Mouse (Mus musculus) cortical plate, adult 2 months (tissue): Measurements from ENCODE around the gene Hhat. TPM values are rescaled to one million over a fixed set of nuclear protein-coding genes. Genes with fewer than 3 reads are reported as not detected.

Experiments used
- H3K27ac ChIP-seq: fragments of 200-500 bp; 2 replicates; pipeline ENCODE4 v1.5.1; 2012; ENCODE audit warnings: low read length, control low read depth, inconsistent platforms; ENCODE audit not compliant: insufficient read depth
- H3K4me1 ChIP-seq: fragments of 200-500 bp; 2 replicates; pipeline ENCODE4 v1.6.1; 2011; ENCODE audit warnings: low read length; ENCODE audit not compliant: control insufficient read depth, insufficient read depth
- H3K4me3 ChIP-seq: fragments of 200-500 bp; 2 replicates; pipeline ENCODE4 v1.5.1; 2011; ENCODE audit warnings: mild to moderate bottlenecking, low read length, control low read depth; ENCODE audit not compliant: insufficient read depth
- CTCF ChIP-seq: fragments of 200-500 bp; IDR thresholded peaks from 2 replicates; pipeline ENCODE4 v1.5.1; 2011; ENCODE audit warnings: mild to moderate bottlenecking, control low read depth, low read length; ENCODE audit not compliant: insufficient read depth; ENCODE audit errors: extremely low read depth
- POLR2A ChIP-seq: fragments of 200-500 bp; IDR thresholded peaks from 2 replicates; pipeline ENCODE4 v1.6.1; 2011; ENCODE audit warnings: mild to moderate bottlenecking, low read length, control low read depth; ENCODE audit not compliant: insufficient read depth; ENCODE audit errors: extremely low read depth
- polyA plus RNA-seq: library from polyadenylated mRNA; depleted of rRNA; stranded (reverse); fragments of >200 nt; gene quantifications from 2 replicates; pipeline ENCODE4 v1.2.3, GENCODE M21; 2012

Hhat gene
- polyA plus RNA-seq, 1 experiment = 0.98 TPM

GRCm38 (mm10) chr1:192711779-192712348 lies 59.2 kb downstream of the Hhat start:
- no peak overlapping the region for H3K4me3 ChIP-seq
- no peaks in the 10 kb centered on the region for H3K4me1 ChIP-seq
- TF ChIP-seq CTCF (peak; percentile 68), POLR2A (no peak)
- no peak overlapping the region for H3K27ac ChIP-seq

- no peaks in the 10 kb centered on the region for H3K4me1 ChIP-seq
- H3K27ac ChIP-seq = no peak overlapping the region
- no peak overlapping the region for H3K4me3 ChIP-seq
- TF ChIP-seq POLR2A (no peak), CTCF (no peak)
Observed at GRCm38 (mm10) chr1:192700339-192701073, 70.5 kb downstream of the Hhat start.

DNA sequence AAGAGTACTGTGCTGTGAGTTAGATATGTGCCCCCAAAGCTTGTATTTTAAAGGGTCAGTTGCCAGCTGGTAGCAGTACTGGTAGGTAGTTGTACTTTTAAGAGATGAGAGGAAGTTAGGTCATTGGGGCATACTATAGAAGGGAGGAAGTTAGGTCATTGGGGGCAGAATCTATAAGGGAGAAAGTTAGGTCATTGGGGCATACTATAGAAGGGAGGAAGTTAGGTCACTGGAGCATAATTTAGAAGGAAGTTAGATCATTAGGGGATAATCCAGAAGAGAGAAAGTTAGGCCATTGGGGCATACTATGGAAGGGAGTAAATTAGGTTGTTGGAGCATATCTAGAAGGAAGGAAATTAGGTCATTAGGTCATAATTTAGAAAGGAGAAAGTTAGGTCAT lies 71.9 kb downstream of the Hhat start:
- Histone ChIP-seq H3K4me3 (no peak overlapping the region), H3K4me1 (no peaks in the 10 kb centered on the region), H3K27ac (no peak overlapping the region)
- no peak for TF ChIP-seq CTCF
- TF ChIP-seq POLR2A = no peak

DNA sequence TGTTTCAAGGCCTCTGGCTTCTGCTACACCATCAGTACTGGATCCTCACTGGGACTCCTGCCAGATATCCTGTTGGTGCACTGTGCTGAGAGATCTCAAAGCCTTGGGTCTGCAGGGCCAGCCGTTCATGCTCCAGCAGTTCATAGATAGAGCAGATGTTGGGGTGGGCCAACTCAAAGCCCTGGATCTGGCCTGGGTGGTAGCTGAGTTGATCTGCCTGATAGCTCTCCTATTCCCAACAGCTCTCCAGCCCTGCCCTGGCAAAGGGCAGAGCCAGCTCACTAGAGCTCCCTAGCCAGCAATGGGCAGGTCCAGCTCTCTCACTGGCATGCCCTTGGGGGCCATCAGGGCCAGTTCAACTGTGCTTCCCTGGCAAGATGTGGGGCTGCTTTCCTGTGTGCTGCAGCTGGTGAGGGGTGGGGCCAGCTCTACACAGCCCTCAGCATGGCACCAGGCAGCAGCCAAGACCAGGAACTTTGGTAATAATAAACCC lies 74.6 kb downstream of the Hhat start:
- Histone ChIP-seq H3K4me3 (no peak overlapping the region), H3K4me1 (no peaks in the 10 kb centered on the region), H3K27ac (no peak overlapping the region)
- TF ChIP-seq CTCF (no peak), POLR2A (no peak)

DNA sequence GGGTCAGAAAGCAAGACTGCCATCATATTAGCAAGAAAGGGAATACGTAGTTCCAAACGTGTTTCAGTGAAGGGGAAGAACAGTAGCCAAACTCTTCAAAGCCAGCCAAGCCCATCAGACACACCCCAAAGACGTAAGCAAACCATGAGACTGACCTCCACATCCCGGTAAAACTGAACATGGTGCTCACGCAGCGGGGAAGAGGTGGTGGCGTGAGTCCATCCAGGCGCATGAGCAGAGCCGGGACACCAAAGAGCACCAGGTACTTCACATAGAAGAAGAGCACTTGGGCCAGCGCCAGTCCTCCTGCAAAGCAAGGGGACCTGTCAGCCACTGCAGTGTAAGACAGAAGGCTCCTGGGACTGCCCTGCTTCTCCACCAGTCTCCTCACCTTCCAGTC lies 77.4 kb downstream of the Hhat start:
- Histone ChIP-seq H3K4me1 (no peaks in the 10 kb centered on the region; the same call in 1 of the 2 replicates), H3K27ac (no peak overlapping the region), H3K4me3 (no peak overlapping the region)
- TF ChIP-seq POLR2A (no peak), CTCF (no peak)

GRCm38 (mm10) chr1:192692982-192693381 lies 78.0 kb downstream of the Hhat start:
- TF ChIP-seq CTCF (no peak), POLR2A (no peak)
- Histone ChIP-seq H3K27ac (no peak overlapping the region), H3K4me3 (no peak overlapping the region), H3K4me1 (no peaks in the 10 kb centered on the region; the same call in 1 of the 2 replicates)

DNA sequence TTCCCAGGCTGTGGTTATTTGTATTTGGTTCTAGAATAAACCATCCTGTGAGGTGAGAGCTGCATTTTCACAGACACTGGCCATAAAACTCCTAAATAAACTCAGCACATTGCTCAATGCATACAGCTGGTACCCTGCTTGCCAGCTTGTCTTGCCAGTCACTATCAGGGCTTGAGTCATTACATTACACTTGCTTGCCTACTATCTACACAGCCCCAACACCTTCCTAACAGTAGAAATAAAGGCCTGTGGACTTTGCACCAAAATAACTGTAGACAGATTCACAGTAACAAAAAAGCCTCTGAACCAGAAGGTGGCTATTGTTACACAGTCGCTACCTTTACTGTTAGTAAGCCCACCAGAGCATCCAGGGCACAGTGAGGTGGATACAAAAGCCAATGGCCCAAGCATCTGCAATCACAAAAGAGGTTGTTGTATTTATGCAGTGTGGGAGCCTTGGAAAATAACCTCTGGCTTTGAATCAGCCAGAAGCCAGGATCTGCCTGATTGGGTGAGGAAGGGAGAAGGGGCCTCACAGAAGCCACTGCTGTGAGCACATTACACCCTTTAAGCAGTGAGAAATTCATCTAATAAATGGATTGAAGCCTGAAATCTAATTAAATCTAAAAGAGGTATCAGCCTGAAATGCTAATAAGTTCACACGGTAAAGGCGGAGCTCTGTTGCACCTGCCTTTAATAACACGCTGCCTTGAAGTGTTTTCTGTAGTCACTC lies 88.6 kb downstream of the Hhat start:
- TF ChIP-seq CTCF (no peak), POLR2A (no peak)
- Histone ChIP-seq H3K4me3 (no peak overlapping the region), H3K27ac (no peak overlapping the region), H3K4me1 (no peaks in the 10 kb centered on the region)

DNA sequence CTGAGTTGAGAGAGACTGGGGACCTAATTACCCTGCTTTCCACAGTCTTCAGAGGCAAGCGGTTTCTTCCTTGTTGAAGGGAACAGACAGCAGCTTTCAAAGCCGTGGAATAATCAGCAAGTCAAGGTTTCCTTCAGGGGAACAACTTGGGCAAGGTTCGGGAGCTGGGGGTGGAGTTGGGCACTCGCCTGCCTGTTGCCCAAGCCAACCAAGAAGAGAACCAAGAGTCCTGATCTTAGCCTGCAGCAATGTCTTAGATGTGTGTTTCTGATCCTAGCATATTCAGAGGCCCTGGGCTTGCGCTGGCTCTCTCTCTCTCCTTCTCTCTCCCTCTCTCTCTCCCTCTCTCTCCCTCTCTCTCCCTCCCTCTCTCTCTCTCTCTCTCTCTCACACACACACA lies 93.8 kb downstream of the Hhat start:
- Histone ChIP-seq H3K4me3 (no peak overlapping the region), H3K27ac (no peak overlapping the region), H3K4me1 (no peaks in the 10 kb centered on the region)
- no peak for TF ChIP-seq POLR2A
- no peak for TF ChIP-seq CTCF

DNA sequence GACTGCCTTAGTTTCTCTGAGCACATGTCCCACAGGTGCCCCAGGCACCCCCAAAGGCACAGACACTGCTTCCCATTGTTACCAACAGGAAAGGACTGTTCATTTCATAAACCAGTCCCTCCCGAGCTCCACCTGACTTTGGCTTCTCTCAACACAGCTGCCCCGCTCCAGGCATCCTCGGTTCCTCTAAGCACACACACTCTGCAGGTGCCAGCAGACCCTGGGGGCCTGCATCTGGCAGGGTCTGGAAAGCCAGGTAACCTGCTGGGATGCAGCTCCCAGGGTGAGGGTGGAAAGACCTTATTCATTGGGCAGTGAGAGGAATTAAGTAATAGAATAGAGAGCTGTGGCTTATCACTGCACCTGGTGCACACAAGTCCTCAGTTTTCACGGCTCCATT lies 107.4 kb downstream of the Hhat start:
- TF ChIP-seq CTCF (no peak), POLR2A (no peak)
- Histone ChIP-seq H3K4me1 (no peaks in the 10 kb centered on the region), H3K4me3 (no peak overlapping the region), H3K27ac (no peak overlapping the region)
